Mouse (Mus musculus) adrenal gland, postnatal 25 days (tissue): ENCODE measurements around the gene Nkpd1. TPM values are rescaled to one million over a fixed set of nuclear protein-coding genes. Genes with fewer than 3 reads are reported as not detected.
A peak's percentile ranks its signal among the peaks of the same experiment; 100 is the strongest.

Experiments used
- DNase-seq: peaks from one replicate; pipeline ENCODE4 v3.0.0; 2021; ENCODE audit warnings: mixed read lengths
- long read RNA-seq: library from polyadenylated mRNA; stranded (forward); transcript quantifications from one replicate; pipeline ENCODE4 v2.0.0, GENCODE M21; 2021
- total RNA-seq: library from RNA; stranded (reverse); gene quantifications from 2 replicates; pipeline ENCODE4 v1.2.3, GENCODE M21; 2021

The Nkpd1 gene
- not detected in 2 replicates for total RNA-seq
- long read RNA-seq, partial matches to known transcripts: 1 of 1 reads
- long read RNA-seq, other reads (novel, unspliced or antisense): 0 of 1 reads

DNA sequence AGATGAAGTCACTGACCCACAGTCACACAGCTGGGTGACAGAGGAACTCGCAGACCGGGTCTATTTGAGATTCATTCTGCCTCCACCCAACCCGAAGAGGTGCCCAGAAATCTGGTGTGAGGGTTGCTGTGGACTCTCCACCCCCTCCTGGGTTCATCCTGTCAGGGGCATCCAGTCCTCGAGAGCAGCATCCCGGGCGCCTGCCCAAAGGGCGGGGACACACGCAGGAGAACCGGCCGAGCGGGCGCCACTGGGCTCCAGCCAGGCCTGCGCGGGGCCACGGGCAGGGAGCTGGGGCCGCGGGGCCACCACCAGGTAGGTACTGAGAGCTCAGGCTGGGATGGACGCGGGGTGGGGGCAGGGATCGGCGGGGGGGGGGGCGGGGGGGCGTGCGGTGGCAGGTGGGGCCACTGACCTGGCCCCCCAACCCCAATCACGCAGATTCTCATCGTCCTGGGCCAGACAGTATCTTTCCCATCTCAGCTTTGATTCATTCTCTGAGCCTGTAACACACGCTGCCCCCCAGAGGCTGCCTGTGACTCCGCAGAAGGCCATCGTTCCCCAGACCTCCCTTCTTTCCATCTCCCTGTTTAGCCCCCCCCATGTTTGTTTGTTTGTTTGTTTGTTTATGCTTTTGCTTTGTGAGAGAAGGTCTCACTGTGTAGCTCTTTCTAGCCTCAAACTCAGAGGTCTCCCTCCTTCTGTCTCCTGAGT, at the start of gene Nkpd1:
TSS of gene Nkpd1 (plus strand) at position 187 of the 714 bp plus-strand sequence.
- DNase-seq: peak; percentile 53

DNA sequence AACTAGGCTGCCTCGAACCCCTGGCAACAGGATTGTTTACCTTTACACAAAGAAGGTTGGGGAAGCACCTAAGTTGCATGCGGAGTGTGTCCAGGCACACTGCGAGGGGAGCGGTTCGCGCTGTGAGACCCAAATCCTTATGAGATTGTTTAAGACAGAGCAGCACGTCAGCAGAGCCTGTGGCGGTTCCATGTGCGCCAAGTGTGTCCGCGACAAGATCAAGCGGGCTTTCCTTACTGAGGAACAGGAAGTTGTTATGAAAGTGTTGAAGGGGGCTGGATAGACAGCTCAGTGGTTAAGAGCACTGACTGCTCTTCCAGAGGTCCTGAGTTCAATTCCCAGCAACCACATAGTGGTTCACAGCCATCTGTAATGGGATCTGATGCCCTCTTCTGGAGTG, 49.4 kb upstream of the Nkpd1 start:
- DNase-seq: no peak

DNA sequence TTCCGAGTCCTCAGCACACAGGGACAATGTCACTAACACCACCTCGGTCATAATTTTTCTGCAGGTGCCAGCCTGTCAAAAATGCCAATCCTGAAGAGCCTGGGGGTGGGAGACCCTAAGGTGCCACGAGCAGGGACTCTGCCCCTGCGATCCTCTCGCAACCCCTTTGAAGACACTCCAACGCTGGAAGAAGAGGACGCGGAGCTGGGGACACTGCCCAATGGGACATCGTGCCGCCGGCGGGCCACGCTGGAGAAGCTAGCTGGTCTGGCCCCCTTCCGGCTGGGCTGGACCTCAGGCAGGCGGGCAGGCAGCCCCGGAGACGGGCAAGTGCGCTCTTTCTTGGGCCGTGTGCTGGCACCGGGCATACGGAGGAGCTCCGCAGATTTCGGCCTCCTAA, 48.2 kb upstream of the Nkpd1 start:
- DNase-seq: no peak

DNA sequence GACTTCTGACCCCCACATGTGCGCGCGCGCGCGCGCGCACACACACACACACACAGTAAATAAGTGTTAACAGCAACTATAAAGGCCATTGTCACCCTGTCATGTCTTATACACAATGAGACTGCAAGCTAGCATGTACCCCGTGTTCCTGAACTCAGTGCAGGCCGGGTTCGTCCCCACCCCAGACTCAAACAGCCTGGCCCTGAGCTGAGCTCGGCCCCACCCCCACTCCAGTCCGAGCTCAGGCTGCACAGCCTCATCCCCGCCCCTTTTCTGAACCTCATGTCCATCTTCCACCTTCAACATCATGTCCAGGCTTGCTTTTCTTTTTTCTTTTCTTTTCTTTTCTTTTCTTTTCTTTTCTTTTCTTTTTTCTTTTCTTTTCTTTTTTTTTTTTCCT, 47.3 kb upstream of the Nkpd1 start:
- no peak for DNase-seq

- peak; percentile 31 for DNase-seq
Observed at GRCm38 (mm10) chr7:19472403-19472802, 45.2 kb upstream of the Nkpd1 start.

- DNase-seq: peak; percentile 88
Observed at GRCm38 (mm10) chr7:19473875-19474443, 43.7 kb upstream of the Nkpd1 start.

- DNase-seq: no peak
Observed at GRCm38 (mm10) chr7:19477084-19477483, 40.6 kb upstream of the Nkpd1 start.

DNA sequence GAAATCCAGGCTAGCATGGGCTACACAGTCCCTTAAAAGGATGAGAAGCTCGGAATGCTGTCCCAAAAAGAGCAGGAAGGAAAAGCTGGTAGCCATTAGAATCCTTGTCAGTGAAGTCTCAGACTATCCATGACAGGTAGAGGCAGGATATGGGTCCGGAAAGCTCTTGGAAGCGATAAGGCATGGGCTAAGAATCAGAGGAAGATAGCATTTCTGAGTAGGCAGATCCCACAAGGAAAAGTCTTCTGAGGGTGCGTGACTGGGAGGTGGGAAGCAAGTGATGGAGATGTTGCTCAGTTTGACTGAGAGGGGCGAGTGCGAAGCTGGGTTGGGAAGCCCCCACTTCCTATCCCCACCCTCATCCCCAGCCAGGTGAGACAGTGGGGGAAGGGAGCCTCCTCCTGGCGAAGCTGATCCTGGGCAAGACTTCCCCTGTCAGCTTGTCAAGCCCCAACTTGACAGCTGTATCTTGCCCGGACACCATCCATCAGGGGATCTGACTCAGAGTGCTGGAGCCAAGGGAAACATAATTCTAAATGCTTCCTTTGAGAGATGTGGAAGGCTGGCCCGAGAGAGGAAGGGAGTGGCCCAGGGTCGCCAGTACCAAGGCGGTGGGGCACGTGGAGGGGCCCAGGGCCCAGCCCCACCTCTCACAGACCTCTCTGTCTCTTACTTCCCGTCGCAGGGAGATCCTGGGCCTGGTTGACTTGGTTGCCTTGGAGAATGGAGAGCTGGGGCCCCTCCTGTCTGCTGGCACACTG, 39.8 kb upstream of the Nkpd1 start:
- DNase-seq: peak; percentile 42

DNA sequence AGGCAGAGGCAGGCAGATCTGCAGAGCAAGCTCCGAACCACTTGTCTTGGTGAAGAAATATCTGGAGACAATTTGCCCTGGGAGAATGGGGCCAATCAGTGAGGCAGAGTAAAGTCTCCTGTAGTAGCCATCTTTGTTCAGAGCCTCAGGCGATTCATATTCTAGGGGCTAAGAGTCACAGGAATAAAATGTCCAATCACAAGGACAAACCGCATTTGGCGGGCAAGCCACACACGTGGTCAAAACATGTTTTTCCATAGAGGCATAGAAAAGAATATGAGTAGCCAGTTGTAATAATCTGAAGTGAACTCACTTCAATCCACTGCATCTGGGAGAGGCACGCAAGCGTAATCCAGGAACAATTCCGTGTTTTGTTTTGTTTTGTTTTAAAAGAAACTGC, 34.4 kb upstream of the Nkpd1 start:
- no peak for DNase-seq

DNA sequence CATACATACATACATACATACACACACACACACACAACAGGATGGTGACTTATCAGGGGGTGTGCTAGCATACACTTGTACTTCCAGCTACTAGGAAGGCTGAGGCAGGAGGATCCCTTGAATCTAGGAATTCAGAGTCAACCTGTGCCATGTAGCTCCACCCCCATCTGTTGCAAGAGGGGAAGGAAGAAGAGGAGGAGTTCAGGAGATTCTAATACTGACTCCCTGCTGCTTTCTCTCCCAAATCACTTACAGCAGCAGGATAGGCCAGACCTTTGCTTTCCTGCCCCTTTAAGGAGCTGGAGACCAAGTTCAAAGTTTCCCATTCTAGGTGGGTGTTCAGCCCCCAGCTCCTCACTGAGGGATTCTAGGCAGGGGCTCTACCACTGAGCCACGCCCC, 32.1 kb upstream of the Nkpd1 start:
- DNase-seq: no peak

DNA sequence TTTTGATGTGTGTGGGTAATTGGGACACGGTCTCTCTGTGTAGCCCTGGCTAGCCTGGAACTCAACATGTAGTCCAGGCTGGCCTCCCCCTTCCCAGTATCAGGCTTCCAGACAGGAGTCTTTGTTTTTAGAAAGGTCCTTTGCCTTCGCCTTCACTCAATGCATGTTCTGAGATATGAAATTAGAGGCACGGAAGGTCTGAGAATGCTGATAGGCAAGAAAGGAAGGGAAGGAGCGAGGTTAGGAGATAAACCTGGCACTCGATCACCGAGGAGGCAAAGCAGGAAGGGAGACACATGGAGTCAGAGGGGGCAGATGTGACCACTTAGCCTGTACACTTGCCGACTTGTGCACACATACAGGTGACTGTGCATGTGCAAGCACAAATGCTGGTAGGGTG, 31.1 kb upstream of the Nkpd1 start:
- DNase-seq: no peak

DNA sequence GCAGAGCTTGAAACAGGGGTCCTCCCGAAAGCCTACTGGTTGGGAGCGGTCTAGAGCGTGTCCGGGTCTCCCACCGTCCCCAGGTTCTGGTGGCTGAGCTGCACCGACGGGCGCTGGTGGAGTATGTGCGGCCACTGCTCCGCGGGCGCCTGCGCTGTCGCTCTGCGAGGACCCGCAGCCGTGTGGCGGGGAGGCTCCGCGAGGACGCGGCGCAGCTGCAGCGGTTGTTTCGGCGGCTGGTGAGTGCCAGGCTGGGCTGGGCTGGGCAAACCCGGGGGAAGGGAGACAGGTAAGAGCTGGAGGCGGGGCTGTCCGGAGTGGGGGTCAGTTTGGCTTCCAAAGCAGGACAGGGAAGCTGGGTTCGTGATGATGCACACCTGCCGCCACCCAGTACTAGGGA, 28.1 kb upstream of the Nkpd1 start:
- no peak for DNase-seq

DNA sequence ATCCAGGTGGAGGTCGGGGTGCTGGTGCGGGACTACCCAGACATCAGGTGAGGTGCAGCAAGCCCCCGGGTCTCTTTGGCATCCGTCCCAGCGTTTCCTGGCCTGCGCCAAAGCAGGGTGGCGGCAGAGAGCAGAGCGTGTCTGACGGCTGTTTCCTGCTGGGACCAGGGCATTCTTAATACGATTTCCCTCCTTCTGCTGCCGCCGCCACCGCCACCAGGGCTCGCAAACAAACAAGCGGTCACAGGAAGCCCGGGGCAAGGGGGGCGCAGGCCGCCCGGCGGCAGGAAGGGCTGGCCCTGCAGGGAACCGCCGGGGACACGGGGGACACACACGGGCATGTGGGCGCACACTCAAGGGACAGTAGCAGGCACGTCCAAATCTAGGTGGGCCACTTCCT, 25.9 kb upstream of the Nkpd1 start:
- peak; percentile 65 for DNase-seq

DNA sequence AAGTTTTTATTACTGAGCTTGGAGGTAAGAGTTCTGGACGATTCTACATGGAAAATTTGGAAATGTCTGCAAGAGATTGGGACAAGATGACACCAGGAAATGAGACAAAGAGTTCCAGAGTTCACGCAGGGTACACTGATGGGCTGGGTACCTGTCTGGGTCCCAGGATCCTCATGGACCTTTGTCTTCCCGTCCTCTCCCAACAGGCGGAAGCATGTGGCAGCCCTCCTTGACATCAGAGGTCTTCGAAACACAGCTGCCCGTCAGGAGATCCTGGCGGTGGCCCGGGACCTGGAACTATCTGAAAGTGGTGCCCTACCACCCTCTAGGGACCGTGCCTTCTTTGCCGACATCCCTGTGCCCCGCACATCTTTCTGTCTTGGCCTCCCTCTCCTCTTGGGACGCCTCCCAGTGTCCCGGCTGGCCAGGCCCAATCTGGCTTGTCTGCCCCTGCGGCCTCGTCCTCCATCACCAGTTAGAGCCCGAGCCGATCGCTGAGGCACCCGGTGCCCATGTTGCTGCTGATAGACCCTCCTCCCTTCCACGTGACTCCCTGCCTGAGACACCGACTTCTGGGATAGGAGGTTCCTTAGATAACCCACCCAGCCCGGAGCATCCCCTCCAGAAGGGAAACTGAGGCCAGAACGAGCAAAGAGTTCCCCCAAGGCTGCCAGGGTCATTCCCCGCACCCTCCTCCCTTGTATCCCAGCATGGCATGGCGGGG, 22.7 kb upstream of the Nkpd1 start:
- DNase-seq: peak; percentile 32

GRCm38 (mm10) chr7:19495521-19496213, 22.0 kb upstream of the Nkpd1 start:
- peak; percentile 81 for DNase-seq

GRCm38 (mm10) chr7:19496214-19496555, 21.5 kb upstream of the Nkpd1 start:
- no peak for DNase-seq

DNA sequence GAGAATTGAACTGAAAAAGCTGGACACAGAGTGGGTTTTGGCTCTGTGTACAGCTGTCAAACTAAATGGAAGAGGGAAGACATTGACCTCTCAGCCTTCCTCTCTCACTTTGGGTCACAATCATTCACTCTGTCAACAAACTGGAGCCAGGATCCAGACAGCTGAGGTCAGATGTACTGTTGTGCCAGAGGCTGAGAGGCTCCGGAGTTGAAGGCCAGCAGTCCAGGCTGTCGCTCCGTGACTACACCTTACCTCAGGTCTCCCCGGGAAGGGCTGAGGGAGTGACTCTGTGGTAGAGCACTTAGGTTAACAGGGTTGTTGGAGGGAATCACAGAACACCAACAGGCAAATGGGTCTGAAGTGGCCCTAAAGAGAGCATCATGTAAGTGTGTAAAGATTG, 19.3 kb upstream of the Nkpd1 start:
- DNase-seq: peak; percentile 42

DNA sequence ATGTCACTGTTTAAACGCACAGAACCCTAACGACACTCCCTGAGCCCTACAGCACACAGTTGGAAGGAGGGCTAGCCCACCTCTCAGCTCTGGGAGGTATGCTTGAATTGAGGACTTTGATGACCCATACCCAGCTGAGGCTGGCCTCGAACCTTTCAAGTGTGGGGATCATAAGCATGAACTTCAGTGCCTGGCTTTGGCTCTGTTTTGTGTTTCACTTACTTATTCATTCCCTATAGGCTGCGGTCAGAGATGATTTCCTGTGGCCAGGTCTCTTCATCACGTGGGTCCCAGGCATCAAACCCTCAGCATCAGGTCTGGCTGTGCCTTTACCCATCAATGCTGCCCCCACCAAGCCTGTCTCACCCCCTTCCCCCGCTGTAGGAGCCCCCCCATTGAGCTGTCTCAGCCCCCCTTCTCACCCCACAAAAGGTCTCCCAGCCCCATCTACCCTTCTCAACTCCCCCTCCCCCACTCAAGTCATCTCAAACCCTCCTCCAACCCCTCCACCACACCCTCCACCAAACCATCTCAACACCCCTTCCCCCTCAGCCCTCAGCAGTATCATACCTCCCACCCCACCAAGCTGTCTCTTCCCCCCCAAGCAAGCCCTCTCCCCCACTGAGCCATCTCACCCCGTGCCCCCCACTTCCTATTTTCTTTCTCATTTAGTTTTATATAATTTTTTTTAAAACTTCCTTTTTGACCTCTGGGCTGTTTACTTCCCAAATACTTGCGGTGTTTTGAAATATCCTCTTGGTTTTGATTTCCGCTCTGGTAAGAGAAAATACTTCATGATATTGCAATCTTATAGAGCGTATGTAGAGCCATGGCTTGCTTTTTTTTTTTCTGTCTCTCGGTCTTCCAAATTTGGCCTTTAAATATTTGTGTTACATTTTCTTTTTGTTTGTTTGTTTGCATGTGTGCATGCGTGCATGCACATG, 16.9 kb upstream of the Nkpd1 start:
- no peak for DNase-seq

GRCm38 (mm10) chr7:19501658-19502057, 16.0 kb upstream of the Nkpd1 start:
- DNase-seq: peak; percentile 59

- peak; percentile 44 for DNase-seq
Observed at GRCm38 (mm10) chr7:19503481-19504068, 14.1 kb upstream of the Nkpd1 start.

- DNase-seq: no peak
Observed at GRCm38 (mm10) chr7:19506326-19506725, 11.3 kb upstream of the Nkpd1 start.
